Mouse (Mus musculus): ENCODE results near the gene Sema3c. TPM values are rescaled to one million over a fixed set of nuclear protein-coding genes. Genes with fewer than 3 reads are reported as not detected.

Sema3c gene
- polyA plus RNA-seq, 1 experiment from 2014 or later = 22.2 TPM

DNA sequence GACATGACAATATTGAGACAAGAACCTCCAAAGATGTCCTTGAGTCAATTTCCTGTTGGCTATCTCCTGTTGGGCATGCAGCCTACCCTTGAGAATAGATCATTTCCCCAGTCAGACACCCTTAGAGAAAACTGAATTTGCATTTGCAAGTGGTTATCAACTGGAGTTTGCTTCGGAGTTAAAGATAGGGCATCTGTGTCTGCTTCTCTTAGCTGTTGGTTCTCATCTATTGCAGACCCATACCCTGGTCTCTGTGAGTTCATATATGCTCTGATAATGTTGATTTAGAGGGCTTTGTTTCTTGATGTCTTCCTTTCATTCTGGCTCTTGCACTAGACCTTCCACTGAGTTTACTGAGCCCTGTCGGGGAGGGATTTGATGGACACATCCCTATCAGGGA is 106.8 kb downstream of the Sema3c start:
- H3K4me2 ChIP-seq (replicated peaks; ENCODE audit: low read depth, low read length) = no peak overlapping the region
- WGBS = 90% methylated on average over 2 of the region's 2 CpGs

DNA sequence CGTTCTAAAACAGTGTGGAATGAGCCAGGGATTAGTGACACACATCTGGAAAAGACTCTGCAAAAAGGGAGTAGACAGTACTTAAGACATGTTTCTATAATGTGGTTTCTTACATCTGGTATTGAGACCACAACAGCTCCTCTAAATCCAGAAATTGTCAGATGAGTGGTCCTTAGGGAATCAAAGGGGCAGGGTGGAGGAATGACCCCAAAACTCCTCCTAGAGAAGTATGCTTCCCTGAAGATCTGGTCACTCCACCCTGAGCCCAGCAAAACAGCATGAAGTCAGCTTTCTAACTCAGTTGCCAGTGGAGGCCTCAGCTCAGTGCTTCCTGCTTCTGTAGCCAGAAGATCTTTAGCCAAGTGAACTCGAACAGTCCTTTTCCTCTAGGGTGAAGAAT is 115.0 kb downstream of the Sema3c start:
- ATAC-seq (ENCODE audit: low FRiP score) (no peak), DNase-seq (ENCODE audit: low spot score) (no peak)
- H3K4me1 ChIP-seq (replicated peaks; ENCODE audit: control insufficient read depth, insufficient read depth, low read length) = no peaks in the 10 kb centered on the region
- H3K9me3 ChIP-seq (ENCODE audit: control insufficient read depth, low read length) = no peaks in the 10 kb centered on the region
- no peak overlapping the region for H3K4me3 ChIP-seq (ENCODE audit: low read depth, low read length)
- 67% methylated on average over 2 of the region's 2 CpGs for WGBS
- no peak overlapping the region for H3K4me2 ChIP-seq (replicated peaks; ENCODE audit: low read depth, low read length)
- no peaks in the 10 kb centered on the region for H3K36me3 ChIP-seq (ENCODE audit: control insufficient read depth, insufficient read depth, low read length)
- H3K27ac ChIP-seq (ENCODE audit: low read depth, low read length) = no peak overlapping the region
- no peak overlapping the region for H3K9ac ChIP-seq (ENCODE audit: low read depth, low read length)
- no peaks in the 10 kb centered on the region for H3K27me3 ChIP-seq (ENCODE audit: control insufficient read depth, insufficient read depth, low read length)

More for the DNA sequence above, 106.8 kb downstream of the Sema3c start:
- Histone ChIP-seq H3K4me1 (replicated peaks; ENCODE audit: control insufficient read depth, insufficient read depth, low read length) (no peaks in the 10 kb centered on the region), H3K27ac (ENCODE audit: low read depth, low read length) (no peak overlapping the region), H3K9ac (ENCODE audit: low read depth, low read length) (no peak overlapping the region), H3K36me3 (ENCODE audit: control insufficient read depth, insufficient read depth, low read length) (no peaks in the 10 kb centered on the region), H3K4me3 (ENCODE audit: low read depth, low read length) (no peak overlapping the region), H3K9me3 (ENCODE audit: control insufficient read depth, low read length) (no peaks in the 10 kb centered on the region), H3K27me3 (ENCODE audit: control insufficient read depth, insufficient read depth, low read length) (no peaks in the 10 kb centered on the region)
- ATAC-seq (ENCODE audit: low FRiP score) = no peak
- DNase-seq (ENCODE audit: low spot score) = no peak

DNA sequence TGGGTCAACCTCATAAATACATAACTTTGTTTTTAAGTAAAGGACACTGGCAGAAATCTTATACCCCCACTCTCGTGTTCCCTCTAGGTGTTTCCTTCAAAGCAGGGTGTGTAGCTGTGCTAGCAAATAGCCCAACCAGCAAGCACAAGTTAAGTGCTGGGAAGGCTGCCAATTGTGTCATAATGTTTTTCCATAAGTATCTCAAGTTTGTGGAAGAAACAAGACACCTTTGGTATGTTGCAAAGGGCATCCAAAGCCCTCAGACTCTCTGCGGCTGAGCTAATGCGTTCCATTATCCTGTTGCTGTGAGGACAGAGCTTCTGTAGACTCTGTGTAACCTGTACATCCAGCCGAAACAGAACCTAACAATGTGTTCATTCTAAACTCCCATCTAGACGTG is 115.5 kb downstream of the Sema3c start:
- no peaks in the 10 kb centered on the region for H3K9me3 ChIP-seq (ENCODE audit: control insufficient read depth, low read length)
- H3K27ac ChIP-seq (ENCODE audit: low read depth, low read length) = no peak overlapping the region
- WGBS = 74% methylated on average over 5 of the region's 5 CpGs
- H3K4me1 ChIP-seq (replicated peaks; ENCODE audit: control insufficient read depth, insufficient read depth, low read length) = no peaks in the 10 kb centered on the region
- no peaks in the 10 kb centered on the region for H3K27me3 ChIP-seq (ENCODE audit: control insufficient read depth, insufficient read depth, low read length)
- DNase-seq (ENCODE audit: low spot score) = no peak
- H3K4me3 ChIP-seq (ENCODE audit: low read depth, low read length) = no peak overlapping the region
- H3K36me3 ChIP-seq (ENCODE audit: control insufficient read depth, insufficient read depth, low read length) = no peaks in the 10 kb centered on the region
- ATAC-seq (ENCODE audit: low FRiP score) = no peak
- no peak overlapping the region for H3K9ac ChIP-seq (ENCODE audit: low read depth, low read length)
- H3K4me2 ChIP-seq (replicated peaks; ENCODE audit: low read depth, low read length) = no peak overlapping the region

DNA sequence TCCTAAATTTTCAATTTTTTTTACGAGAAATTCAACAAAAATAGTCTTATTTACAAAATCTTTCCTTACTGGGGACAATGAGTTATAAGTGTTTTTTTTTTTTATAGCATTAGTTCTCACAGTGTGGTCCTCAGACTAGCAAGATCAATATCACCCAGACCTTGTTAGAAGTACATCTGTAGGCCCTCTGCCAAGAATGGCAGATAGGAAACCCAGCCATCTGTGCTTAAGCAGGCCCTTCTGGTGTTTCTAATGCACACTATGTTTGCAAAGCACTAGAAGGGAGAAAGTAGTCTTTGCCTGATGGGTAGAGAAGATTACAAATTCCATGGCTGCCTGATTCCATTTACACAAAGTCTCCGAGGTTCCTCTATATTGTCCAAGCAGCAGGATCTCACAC is 121.3 kb downstream of the Sema3c start:
- ATAC-seq (ENCODE audit: low FRiP score) (no peak), DNase-seq (ENCODE audit: low spot score) (no peak)
- H3K27me3 ChIP-seq (ENCODE audit: control insufficient read depth, insufficient read depth, low read length) = no peaks in the 10 kb centered on the region
- H3K4me3 ChIP-seq (ENCODE audit: low read depth, low read length) = no peak overlapping the region
- H3K9me3 ChIP-seq (ENCODE audit: control insufficient read depth, low read length) = no peaks in the 10 kb centered on the region
- 89% methylated on average over 2 of the region's 2 CpGs for WGBS
- H3K4me2 ChIP-seq (replicated peaks; ENCODE audit: low read depth, low read length) = no peak overlapping the region
- no peaks in the 10 kb centered on the region for H3K4me1 ChIP-seq (replicated peaks; ENCODE audit: control insufficient read depth, insufficient read depth, low read length)
- H3K36me3 ChIP-seq (ENCODE audit: control insufficient read depth, insufficient read depth, low read length) = no peaks in the 10 kb centered on the region
- H3K9ac ChIP-seq (ENCODE audit: low read depth, low read length) = no peak overlapping the region
- H3K27ac ChIP-seq (ENCODE audit: low read depth, low read length) = no peak overlapping the region

DNA sequence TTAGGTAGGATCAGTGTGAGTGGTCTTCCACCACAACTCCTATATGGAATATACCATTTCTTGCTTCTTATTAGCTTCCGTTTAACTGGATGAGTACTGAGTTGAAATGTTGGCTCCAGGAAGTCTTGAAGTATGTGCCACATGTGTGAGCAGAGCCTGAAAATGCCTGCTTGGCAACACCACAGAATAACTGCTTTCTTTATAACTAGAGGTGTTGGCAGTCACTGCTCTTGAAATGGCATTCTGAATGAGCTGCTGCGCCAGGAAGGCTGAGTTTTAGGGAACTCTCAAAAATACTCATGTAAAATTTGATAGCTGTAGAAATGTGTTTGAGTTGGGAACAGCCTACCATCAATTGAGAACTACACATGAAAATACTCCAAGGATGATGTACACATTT is 124.8 kb downstream of the Sema3c start:
- H3K9ac ChIP-seq (ENCODE audit: low read depth, low read length) = no peak overlapping the region
- no peaks in the 10 kb centered on the region for H3K4me1 ChIP-seq (replicated peaks; ENCODE audit: control insufficient read depth, insufficient read depth, low read length)
- H3K27me3 ChIP-seq (ENCODE audit: control insufficient read depth, insufficient read depth, low read length) = no peaks in the 10 kb centered on the region
- no peaks in the 10 kb centered on the region for H3K9me3 ChIP-seq (ENCODE audit: control insufficient read depth, low read length)
- ATAC-seq (ENCODE audit: low FRiP score) (no peak), DNase-seq (ENCODE audit: low spot score) (no peak)
- 93% methylated on average over 2 of the region's 2 CpGs for WGBS
- no peak overlapping the region for H3K4me2 ChIP-seq (replicated peaks; ENCODE audit: low read depth, low read length)
- no peak overlapping the region for H3K4me3 ChIP-seq (ENCODE audit: low read depth, low read length)
- H3K36me3 ChIP-seq (ENCODE audit: control insufficient read depth, insufficient read depth, low read length) = no peaks in the 10 kb centered on the region
- H3K27ac ChIP-seq (ENCODE audit: low read depth, low read length) = no peak overlapping the region

DNA sequence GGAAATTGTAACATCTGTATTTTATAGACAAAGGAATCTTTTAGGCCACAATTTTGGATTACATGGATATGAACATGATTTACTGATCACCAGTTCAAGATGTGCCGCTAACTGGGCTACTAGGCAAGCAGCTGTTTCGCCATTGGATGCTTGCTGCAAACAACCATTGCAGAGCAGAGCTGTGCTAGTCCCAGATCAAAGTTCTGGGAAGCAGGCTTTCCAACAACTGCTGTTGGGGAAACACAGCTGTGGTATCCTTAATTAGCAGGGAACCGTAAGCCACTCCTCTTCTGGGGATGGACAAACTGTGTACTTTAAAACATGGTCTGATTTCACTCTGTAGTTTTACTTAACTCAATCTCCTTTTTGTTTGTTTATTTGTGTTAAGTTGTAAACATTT is 130.1 kb downstream of the Sema3c start:
- H3K4me3 ChIP-seq (ENCODE audit: low read depth, low read length) = no peak overlapping the region
- H3K4me1 ChIP-seq (replicated peaks; ENCODE audit: control insufficient read depth, insufficient read depth, low read length) = no peaks in the 10 kb centered on the region
- H3K4me2 ChIP-seq (replicated peaks; ENCODE audit: low read depth, low read length) = no peak overlapping the region
- DNase-seq (ENCODE audit: low spot score) = no peak
- no peaks in the 10 kb centered on the region for H3K36me3 ChIP-seq (ENCODE audit: control insufficient read depth, insufficient read depth, low read length)
- H3K9me3 ChIP-seq (ENCODE audit: control insufficient read depth, low read length) = no peaks in the 10 kb centered on the region
- no peak overlapping the region for H3K9ac ChIP-seq (ENCODE audit: low read depth, low read length)
- H3K27me3 ChIP-seq (ENCODE audit: control insufficient read depth, insufficient read depth, low read length) = no peaks in the 10 kb centered on the region
- no peak overlapping the region for H3K27ac ChIP-seq (ENCODE audit: low read depth, low read length)
- WGBS = 62% methylated on average over 3 of the region's 3 CpGs
- ATAC-seq (ENCODE audit: low FRiP score) = no peak

DNA sequence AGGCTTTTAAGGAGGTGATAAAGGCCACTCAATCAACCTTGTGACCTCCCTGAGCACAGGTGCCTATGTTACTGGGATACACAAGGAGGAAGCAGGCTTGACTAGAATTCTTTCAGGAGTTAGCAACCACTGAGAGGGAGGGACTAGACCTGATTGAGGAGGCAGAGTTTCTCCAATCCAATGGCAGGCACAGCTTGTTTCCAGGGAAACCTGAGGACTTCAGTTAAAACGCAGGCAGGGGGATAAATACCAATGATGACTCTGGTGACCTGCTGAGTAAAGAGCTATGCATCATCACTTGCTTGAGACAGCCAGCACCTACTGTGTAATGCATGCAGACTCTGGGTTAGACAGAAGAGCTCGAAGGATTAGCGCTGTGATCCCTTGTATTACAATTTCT is 133.0 kb downstream of the Sema3c start:
- Histone ChIP-seq H3K27me3 (ENCODE audit: control insufficient read depth, insufficient read depth, low read length) (no peaks in the 10 kb centered on the region), H3K36me3 (ENCODE audit: control insufficient read depth, insufficient read depth, low read length) (no peaks in the 10 kb centered on the region), H3K9me3 (ENCODE audit: control insufficient read depth, low read length) (no peaks in the 10 kb centered on the region), H3K4me3 (ENCODE audit: low read depth, low read length) (no peak overlapping the region), H3K4me1 (replicated peaks; ENCODE audit: control insufficient read depth, insufficient read depth, low read length) (no peaks in the 10 kb centered on the region), H3K27ac (ENCODE audit: low read depth, low read length) (no peak overlapping the region), H3K4me2 (replicated peaks; ENCODE audit: low read depth, low read length) (no peak overlapping the region), H3K9ac (ENCODE audit: low read depth, low read length) (no peak overlapping the region)
- ATAC-seq (ENCODE audit: low FRiP score) (peak; percentile 56; the same call in 1 of the 2 replicates), DNase-seq (ENCODE audit: low spot score) (peak; percentile 10)
- 35% methylated on average over 3 of the region's 3 CpGs for WGBS

DNA sequence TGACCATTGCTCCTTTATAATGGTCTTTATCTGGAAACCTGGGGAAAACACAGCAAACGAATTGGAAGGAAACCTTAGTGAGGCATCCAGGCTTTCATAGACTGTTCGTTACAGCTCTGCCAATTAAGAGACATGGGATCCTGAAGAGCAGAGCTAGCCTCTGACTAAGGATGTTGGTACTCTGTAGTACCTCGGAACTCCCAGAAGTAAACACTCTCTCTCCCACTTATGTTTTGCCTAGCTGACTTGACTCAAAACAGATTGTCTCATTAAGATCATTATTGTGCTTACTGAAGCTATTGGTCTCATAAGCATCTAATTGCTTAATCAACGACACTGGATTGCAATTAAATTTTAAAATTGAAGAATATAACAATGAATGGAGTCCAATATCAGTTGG is 138.3 kb downstream of the Sema3c start:
- 84% methylated on average over 4 of the region's 4 CpGs for WGBS
- Histone ChIP-seq H3K4me1 (replicated peaks; ENCODE audit: control insufficient read depth, insufficient read depth, low read length) (no peaks in the 10 kb centered on the region), H3K27ac (ENCODE audit: low read depth, low read length) (no peak overlapping the region), H3K9me3 (ENCODE audit: control insufficient read depth, low read length) (no peaks in the 10 kb centered on the region), H3K4me3 (ENCODE audit: low read depth, low read length) (no peak overlapping the region), H3K9ac (ENCODE audit: low read depth, low read length) (no peak overlapping the region), H3K4me2 (replicated peaks; ENCODE audit: low read depth, low read length) (no peak overlapping the region), H3K27me3 (ENCODE audit: control insufficient read depth, insufficient read depth, low read length) (no peaks in the 10 kb centered on the region), H3K36me3 (ENCODE audit: control insufficient read depth, insufficient read depth, low read length) (no peaks in the 10 kb centered on the region)
- ATAC-seq (ENCODE audit: low FRiP score) (no peak), DNase-seq (ENCODE audit: low spot score) (no peak)

DNA sequence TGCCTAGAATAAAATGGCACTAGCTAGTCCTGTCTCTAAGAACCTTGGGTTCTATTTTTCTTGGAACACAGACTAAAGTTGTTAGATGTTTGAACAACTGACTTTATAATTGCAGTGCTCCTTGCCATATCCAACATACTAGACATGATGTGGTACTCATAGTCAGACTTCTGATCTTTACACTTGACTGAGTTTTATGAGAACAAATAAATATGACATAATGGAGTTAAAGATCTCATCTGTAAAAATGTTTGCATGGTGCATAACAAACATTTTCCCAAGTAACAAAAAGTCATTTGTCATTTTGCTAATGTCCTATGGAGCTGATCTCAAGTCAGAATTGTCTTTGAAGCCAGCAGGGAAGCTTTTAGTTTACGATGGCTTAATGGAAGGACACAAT is 141.1 kb downstream of the Sema3c start:
- Histone ChIP-seq H3K9me3 (ENCODE audit: control insufficient read depth, low read length) (no peaks in the 10 kb centered on the region), H3K4me2 (replicated peaks; ENCODE audit: low read depth, low read length) (no peak overlapping the region), H3K36me3 (ENCODE audit: control insufficient read depth, insufficient read depth, low read length) (no peaks in the 10 kb centered on the region), H3K4me1 (replicated peaks; ENCODE audit: control insufficient read depth, insufficient read depth, low read length) (no peaks in the 10 kb centered on the region), H3K4me3 (ENCODE audit: low read depth, low read length) (no peak overlapping the region), H3K27me3 (ENCODE audit: control insufficient read depth, insufficient read depth, low read length) (no peaks in the 10 kb centered on the region), H3K27ac (ENCODE audit: low read depth, low read length) (no peak overlapping the region), H3K9ac (ENCODE audit: low read depth, low read length) (no peak overlapping the region)
- 60% methylated on average over 1 of the region's 1 CpGs for WGBS
- ATAC-seq (ENCODE audit: low FRiP score) = no peak
- DNase-seq (ENCODE audit: low spot score) = no peak

All from hindbrain, embryonic 11.5 days (tissue).